Mouse (Mus musculus) liver, embryonic 18 days (tissue): ENCODE data around the gene Col7a1. TPM values are rescaled to one million over a fixed set of nuclear protein-coding genes. Genes with fewer than 3 reads are reported as not detected.

Experiments used
- polyA plus RNA-seq: library from polyadenylated mRNA; depleted of rRNA; stranded (reverse); fragments of >200 nt; gene quantifications from 2 replicates; pipeline ENCODE4 v1.2.3, GENCODE M21; 2012; rRNA removed

Col7a1 gene
- polyA plus RNA-seq = 0.51 and 0.59 TPM in 2 replicates

GRCm38 (mm10) chr9:108953081-108953636 lies at the start of gene Col7a1:
Gene Col7a1 (plus strand): TSS chr9:108953586.

GRCm38 (mm10) chr9:108914491-108914890 lies 38.9 kb upstream of the Col7a1 start, which contains the start of gene Tmem89:
Gene Tmem89 (plus strand): TSS chr9:108914619.

GRCm38 (mm10) chr9:108936418-108937364 lies 16.7 kb upstream of the Col7a1 start, which contains the start of gene Uqcrc1:
Gene Uqcrc1 (plus strand): TSS chr9:108936633.

GRCm38 (mm10) chr9:108985710-108986109 lies 32.3 kb downstream of the Col7a1 start, which contains the start of gene Ucn2:
Gene Ucn2 (plus strand): TSS chr9:108986010.

GRCm38 (mm10) chr9:108991428-108992084 lies 38.2 kb downstream of the Col7a1 start, which contains the start of gene Pfkfb4:
Gene Pfkfb4 (plus strand): TSS chr9:108991778.

Other genes with a start within 250 kb of the Col7a1 start
- 51.0 and 53.0 TPM in 2 replicates for gene Ip6k2, start 169.8 kb upstream of the Col7a1 start, polyA plus RNA-seq
- gene Nckipsd, start 145.2 kb upstream of the Col7a1 start, polyA plus RNA-seq = 3.3 and 3.4 TPM in 2 replicates
- 0.41 and 0.63 TPM in 2 replicates for gene Celsr3, start 127.3 kb upstream of the Col7a1 start, polyA plus RNA-seq
- 2.7 and 2.8 TPM in 2 replicates for gene Slc26a6, start 100.3 kb upstream of the Col7a1 start, polyA plus RNA-seq
- 0.04 TPM in 1 of 2 replicates, not detected in the other for gene Tmem89, start 39.0 kb upstream of the Col7a1 start, polyA plus RNA-seq
- gene Uqcrc1, start 17.0 kb upstream of the Col7a1 start, polyA plus RNA-seq = 224 and 244 TPM in 2 replicates
- gene Ucn2, start 32.4 kb downstream of the Col7a1 start, polyA plus RNA-seq = 0.04 TPM in 1 of 2 replicates, not detected in the other
- 4.6 and 6.5 TPM in 2 replicates for gene Pfkfb4, start 38.2 kb downstream of the Col7a1 start, polyA plus RNA-seq
- gene Shisa5, start 85.0 kb downstream of the Col7a1 start, polyA plus RNA-seq = 30.0 and 37.0 TPM in 2 replicates
- gene Trex1, start 106.1 kb downstream of the Col7a1 start, polyA plus RNA-seq = 23.2 and 25.4 TPM in 2 replicates
- 6.2 and 6.7 TPM in 2 replicates for gene Atrip, start 120.5 kb downstream of the Col7a1 start, polyA plus RNA-seq
- 6.0 and 6.4 TPM in 2 replicates for gene Ccdc51, start 128.9 kb downstream of the Col7a1 start, polyA plus RNA-seq
- gene Tma7, start 129.0 kb downstream of the Col7a1 start, polyA plus RNA-seq = 60.6 and 66.8 TPM in 2 replicates
- 4.8 and 5.9 TPM in 2 replicates for gene Plxnb1, start 141.8 kb downstream of the Col7a1 start, polyA plus RNA-seq
- not detected in 2 replicates for gene Fbxw21, start 208.5 kb downstream of the Col7a1 start, polyA plus RNA-seq
- gene Fbxw13, start 242.4 kb downstream of the Col7a1 start, polyA plus RNA-seq = 0.02 and 0.07 TPM in 2 replicates